Mouse (Mus musculus): ENCODE measurements at regions not wholly inside any gene's neighbourhood (a gene's known extent, or its start where the extent isn't known, plus 50 kb on each side); places are given as distances from the start of the nearest gene placed in this dataset.
A peak's percentile ranks its signal among the peaks of the same experiment; 100 is the strongest.

DNA sequence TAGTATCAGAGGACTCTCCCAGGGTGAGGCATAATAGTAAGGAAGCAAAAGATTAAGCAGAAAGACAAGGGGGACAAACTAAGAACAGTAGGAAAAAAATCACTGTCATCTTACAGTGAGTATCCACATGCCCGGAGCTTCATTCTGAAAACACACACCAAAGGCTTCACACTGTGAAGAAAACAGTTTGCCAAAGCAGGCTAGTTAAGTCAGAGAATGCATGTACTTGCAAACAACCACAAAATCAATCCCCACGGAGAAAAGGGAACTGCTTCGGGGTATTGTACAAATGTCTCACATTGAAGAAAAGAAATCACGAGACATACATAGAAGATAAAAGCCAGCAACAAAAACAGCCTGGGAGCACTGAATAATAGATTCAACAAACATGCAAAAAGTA, 903.9 kb downstream of the Stpg2 start:
- Histone ChIP-seq H3K27ac (replicated peaks; ENCODE audit: low read depth, low read length) (no peak overlapping the region), H3K4me1 (ENCODE audit: control insufficient read depth, insufficient read depth, low read length) (no peaks in the 10 kb centered on the region), H3K4me3 (ENCODE audit: low read depth, low read length) (no peak overlapping the region), H3K27me3 (replicated peaks; ENCODE audit: control insufficient read depth, insufficient read depth, low read length) (no peaks in the 10 kb centered on the region), H3K9me3 (ENCODE audit: control insufficient read depth, low read length) (no peaks in the 10 kb centered on the region), H3K9ac (ENCODE audit: low read depth, low read length) (no peak overlapping the region), H3K4me2 (ENCODE audit: low read depth, low read length) (no peak overlapping the region), H3K36me3 (ENCODE audit: control insufficient read depth, insufficient read depth, low read length) (no peaks in the 10 kb centered on the region)
- ATAC-seq (ENCODE audit: low read depth) (no peak), DNase-seq (ENCODE audit: low spot score) (no peak)
- WGBS, result 52% methylated on average over 4 of the region's 4 CpGs

DNA sequence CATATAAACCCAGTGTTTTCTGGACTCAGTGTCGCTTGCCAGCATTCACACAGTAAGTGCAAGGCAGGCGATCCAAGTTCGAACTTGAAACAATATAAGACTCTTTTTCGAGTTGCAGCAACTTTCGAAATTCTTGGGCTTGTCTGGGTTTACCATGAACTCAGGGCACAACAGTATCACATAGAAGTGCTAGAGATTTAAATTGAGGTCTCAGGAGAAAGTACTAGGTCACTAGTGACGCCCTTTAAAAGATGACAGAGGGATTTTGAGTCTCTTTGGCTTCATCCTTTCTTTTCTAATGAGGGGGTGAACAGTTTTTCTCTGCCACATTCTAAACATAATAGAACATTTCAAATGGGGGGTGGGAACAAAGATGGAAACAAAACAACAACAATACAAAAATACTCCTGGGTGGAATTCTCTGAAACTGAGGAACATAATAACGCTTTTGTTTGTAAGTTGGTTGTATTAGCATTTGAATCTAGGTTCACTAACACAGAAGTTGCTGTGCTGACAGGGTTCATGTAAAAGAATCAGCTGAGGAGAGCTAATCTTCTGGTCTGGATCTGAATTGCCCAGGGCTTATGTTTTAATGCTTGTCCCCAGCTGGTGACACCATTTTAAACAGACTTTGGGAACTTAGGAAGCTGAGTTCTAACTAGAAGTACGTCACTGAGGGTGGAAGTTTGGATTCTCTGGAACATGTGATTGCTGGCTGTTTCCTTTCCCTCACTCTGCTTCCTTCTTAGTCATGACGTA, 906.1 kb downstream of the Stpg2 start:
- whole genome bisulfite sequencing, result 81% methylated on average over 9 of the region's 9 CpGs
- Histone ChIP-seq H3K9ac (ENCODE audit: low read depth, low read length) (no peak overlapping the region), H3K9me3 (ENCODE audit: control insufficient read depth, low read length) (no peaks in the 10 kb centered on the region), H3K36me3 (ENCODE audit: control insufficient read depth, insufficient read depth, low read length) (no peaks in the 10 kb centered on the region), H3K4me2 (ENCODE audit: low read depth, low read length) (no peak overlapping the region), H3K27me3 (replicated peaks; ENCODE audit: control insufficient read depth, insufficient read depth, low read length) (no peaks in the 10 kb centered on the region), H3K27ac (replicated peaks; ENCODE audit: low read depth, low read length) (no peak overlapping the region), H3K4me1 (ENCODE audit: control insufficient read depth, insufficient read depth, low read length) (no peaks in the 10 kb centered on the region), H3K4me3 (ENCODE audit: low read depth, low read length) (no peak overlapping the region)
- DNase-seq (ENCODE audit: low spot score) (no peak), ATAC-seq (ENCODE audit: low read depth) (no peak)

DNA sequence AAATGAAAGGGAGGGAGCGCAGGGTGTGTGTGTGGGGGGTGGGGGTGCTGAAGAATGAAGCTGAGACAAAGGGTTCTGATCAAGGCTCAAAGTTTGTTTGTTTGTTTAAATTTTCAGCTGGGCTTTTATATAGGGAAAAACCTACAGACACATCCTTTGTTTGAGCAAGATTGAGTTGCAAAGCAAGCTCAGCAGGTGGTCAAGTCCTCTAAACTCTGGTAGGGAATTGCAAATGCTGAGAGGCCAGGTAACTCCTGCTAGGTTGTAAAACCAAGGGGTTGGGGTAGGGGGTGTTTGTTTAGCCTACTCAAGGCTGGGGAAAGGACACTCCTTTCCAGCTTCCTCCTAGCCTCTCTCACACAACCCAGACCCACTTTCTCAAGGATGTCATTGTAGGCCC, 909.6 kb downstream of the Stpg2 start:
- no peaks in the 10 kb centered on the region for H3K36me3 ChIP-seq (ENCODE audit: control insufficient read depth, insufficient read depth, low read length)
- WGBS, result 77% methylated on average over 1 of the region's 1 CpGs
- no peak overlapping the region for H3K4me2 ChIP-seq (ENCODE audit: low read depth, low read length)
- DNase-seq (ENCODE audit: low spot score) (no peak), ATAC-seq (ENCODE audit: low read depth) (no peak)
- no peak overlapping the region for H3K4me3 ChIP-seq (ENCODE audit: low read depth, low read length)
- H3K9ac ChIP-seq (ENCODE audit: low read depth, low read length), result no peak overlapping the region
- no peaks in the 10 kb centered on the region for H3K4me1 ChIP-seq (ENCODE audit: control insufficient read depth, insufficient read depth, low read length)
- no peak overlapping the region for H3K27ac ChIP-seq (replicated peaks; ENCODE audit: low read depth, low read length)
- H3K27me3 ChIP-seq (replicated peaks; ENCODE audit: control insufficient read depth, insufficient read depth, low read length), result no peaks in the 10 kb centered on the region
- no peaks in the 10 kb centered on the region for H3K9me3 ChIP-seq (ENCODE audit: control insufficient read depth, low read length)

DNA sequence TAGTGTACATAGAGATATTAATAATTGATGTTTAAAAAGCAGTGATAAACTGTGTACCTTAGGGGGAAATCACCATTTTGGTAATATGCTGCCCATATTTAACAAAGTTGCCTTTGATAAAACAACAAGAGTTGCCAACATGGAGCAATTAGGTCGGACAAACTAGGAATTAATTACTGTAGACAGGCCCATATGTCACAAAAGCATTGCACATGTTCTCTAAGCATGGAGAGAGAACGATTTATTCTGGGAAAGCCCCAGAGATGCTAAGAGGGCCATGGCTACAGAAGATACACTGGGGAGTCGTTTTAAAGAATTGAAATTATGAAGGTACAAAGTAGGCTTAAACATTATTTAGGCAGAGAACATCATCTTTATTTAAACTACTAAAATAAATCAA, 921.8 kb downstream of the Stpg2 start:
- ATAC-seq (ENCODE audit: low read depth) (no peak), DNase-seq (ENCODE audit: low spot score) (no peak)
- Histone ChIP-seq H3K27ac (replicated peaks; ENCODE audit: low read depth, low read length) (no peak overlapping the region), H3K4me2 (ENCODE audit: low read depth, low read length) (no peak overlapping the region), H3K4me1 (ENCODE audit: control insufficient read depth, insufficient read depth, low read length) (0 out of 2 replicates have a peak, but pooled peaks cover 6% of the 10 kb centered on the region), H3K36me3 (ENCODE audit: control insufficient read depth, insufficient read depth, low read length) (no peaks in the 10 kb centered on the region), H3K9me3 (ENCODE audit: control insufficient read depth, low read length) (no peaks in the 10 kb centered on the region), H3K9ac (ENCODE audit: low read depth, low read length) (no peak overlapping the region), H3K4me3 (ENCODE audit: low read depth, low read length) (no peak overlapping the region), H3K27me3 (replicated peaks; ENCODE audit: control insufficient read depth, insufficient read depth, low read length) (no peaks in the 10 kb centered on the region)
- 56% methylated on average over 3 of the region's 3 CpGs for WGBS

DNA sequence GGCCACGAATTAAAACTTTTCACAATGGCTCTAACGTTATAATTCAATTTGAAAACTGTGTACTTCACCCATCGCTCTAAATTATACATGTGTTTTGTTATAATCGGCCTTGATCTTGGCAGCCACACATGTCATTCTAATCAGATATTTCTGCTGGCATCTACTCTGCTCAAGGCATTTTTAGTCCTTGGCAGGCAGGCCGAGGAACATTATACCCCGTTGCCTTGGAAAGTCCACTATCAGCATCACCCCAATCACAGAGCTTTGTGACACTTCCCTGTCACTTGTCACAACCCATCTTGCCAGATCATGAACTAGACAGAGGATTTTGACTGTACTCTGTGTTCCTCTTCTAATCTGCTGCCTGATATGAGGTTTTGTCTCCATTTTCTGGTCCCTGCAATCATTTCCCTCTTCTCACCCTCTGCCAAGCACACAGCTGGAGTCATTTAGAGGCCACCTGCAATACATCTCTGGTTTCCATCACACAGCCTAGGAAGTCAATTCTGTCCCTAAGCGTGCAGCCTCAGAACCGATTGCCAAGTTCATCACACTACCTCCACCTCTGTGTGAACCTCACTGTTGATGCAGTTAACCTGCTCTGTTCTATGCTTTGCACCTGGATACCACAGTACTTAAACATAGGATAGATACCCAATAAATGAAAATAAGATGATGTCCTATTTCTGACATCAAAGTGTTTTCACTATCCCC, 923.7 kb downstream of the Stpg2 start:
- Histone ChIP-seq H3K27me3 (replicated peaks; ENCODE audit: control insufficient read depth, insufficient read depth, low read length) (no peaks in the 10 kb centered on the region), H3K4me1 (ENCODE audit: control insufficient read depth, insufficient read depth, low read length) (0 out of 2 replicates have a peak, but pooled peaks cover 6% of the 10 kb centered on the region), H3K4me3 (ENCODE audit: low read depth, low read length) (no peak overlapping the region), H3K9ac (ENCODE audit: low read depth, low read length) (no peak overlapping the region), H3K27ac (replicated peaks; ENCODE audit: low read depth, low read length) (no peak overlapping the region), H3K4me2 (ENCODE audit: low read depth, low read length) (no peak overlapping the region), H3K9me3 (ENCODE audit: control insufficient read depth, low read length) (no peaks in the 10 kb centered on the region), H3K36me3 (ENCODE audit: control insufficient read depth, insufficient read depth, low read length) (no peaks in the 10 kb centered on the region)
- WGBS, result 41% methylated on average over 8 of the region's 8 CpGs
- peak; percentile 59 for DNase-seq (ENCODE audit: low spot score)
- peak; percentile 68; the same call in 1 of the 2 replicates for ATAC-seq (ENCODE audit: low read depth)

DNA sequence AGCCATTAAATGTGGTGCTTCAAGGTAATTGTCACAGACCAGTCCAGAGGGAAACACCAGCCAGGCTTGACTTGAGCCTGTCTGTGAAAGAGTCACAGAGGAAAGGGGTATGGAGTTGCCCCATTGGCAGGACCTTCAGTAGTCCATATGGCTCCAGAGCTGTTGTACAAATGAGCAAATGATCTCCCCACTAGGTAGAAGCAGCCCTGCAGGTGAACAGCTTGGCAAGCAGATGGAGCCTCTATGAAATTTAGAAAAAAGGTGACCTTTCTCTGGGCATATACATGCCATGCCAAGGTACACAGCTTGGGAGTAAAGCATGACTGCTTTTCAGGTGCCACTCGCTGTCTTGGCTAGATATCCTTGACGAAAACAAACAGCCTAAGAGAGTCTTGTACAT, 938.4 kb downstream of the Stpg2 start:
- H3K4me2 ChIP-seq (ENCODE audit: low read depth, low read length), result no peak overlapping the region
- 93% methylated on average over 2 of the region's 2 CpGs for WGBS
- DNase-seq (ENCODE audit: low spot score), result no peak
- ATAC-seq (ENCODE audit: low read depth), result no peak
- H3K9me3 ChIP-seq (ENCODE audit: control insufficient read depth, low read length), result no peaks in the 10 kb centered on the region
- no peak overlapping the region for H3K9ac ChIP-seq (ENCODE audit: low read depth, low read length)
- no peaks in the 10 kb centered on the region for H3K36me3 ChIP-seq (ENCODE audit: control insufficient read depth, insufficient read depth, low read length)
- H3K4me1 ChIP-seq (ENCODE audit: control insufficient read depth, insufficient read depth, low read length), result no peaks in the 10 kb centered on the region
- no peaks in the 10 kb centered on the region for H3K27me3 ChIP-seq (replicated peaks; ENCODE audit: control insufficient read depth, insufficient read depth, low read length)
- H3K27ac ChIP-seq (replicated peaks; ENCODE audit: low read depth, low read length), result no peak overlapping the region
- no peak overlapping the region for H3K4me3 ChIP-seq (ENCODE audit: low read depth, low read length)

DNA sequence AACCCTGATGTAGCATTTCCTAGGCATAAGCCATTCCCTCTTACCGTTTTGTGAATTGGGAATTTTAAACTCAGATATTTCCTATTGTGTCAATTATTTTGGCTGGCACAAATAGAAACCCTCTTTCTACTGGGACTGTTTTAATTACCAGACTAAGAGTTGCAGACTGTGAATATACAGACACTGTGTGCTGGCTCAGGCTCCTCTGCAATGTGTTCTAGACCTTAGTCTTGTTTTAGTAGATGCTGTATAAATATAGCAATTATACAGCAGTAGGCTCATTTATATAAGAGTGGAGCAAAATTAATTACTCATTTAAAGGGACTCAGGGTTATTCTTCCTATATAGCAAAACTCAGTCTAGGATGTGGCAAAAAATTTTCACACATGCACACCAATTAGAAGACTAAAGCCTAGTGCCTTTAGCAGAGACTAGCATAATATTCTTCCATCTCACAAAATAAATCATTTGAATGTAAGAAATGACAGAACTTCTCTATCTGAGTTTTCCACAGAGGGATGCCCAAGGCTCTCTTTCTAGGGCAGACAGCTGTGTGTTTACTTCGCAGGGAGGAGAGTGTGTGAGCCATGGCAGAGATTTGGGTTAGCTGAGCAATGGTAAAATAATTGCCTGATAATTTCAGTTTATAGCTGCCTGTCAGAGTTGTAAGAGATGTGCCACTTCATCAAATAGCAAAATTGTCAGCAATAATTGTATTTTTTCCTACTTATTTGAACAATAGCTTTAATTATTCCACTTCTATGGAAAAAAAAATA, 941.9 kb downstream of the Stpg2 start:
- Histone ChIP-seq H3K36me3 (ENCODE audit: control insufficient read depth, insufficient read depth, low read length) (no peaks in the 10 kb centered on the region), H3K27me3 (replicated peaks; ENCODE audit: control insufficient read depth, insufficient read depth, low read length) (no peaks in the 10 kb centered on the region), H3K9me3 (ENCODE audit: control insufficient read depth, low read length) (no peaks in the 10 kb centered on the region), H3K4me3 (ENCODE audit: low read depth, low read length) (no peak overlapping the region), H3K9ac (ENCODE audit: low read depth, low read length) (no peak overlapping the region), H3K4me2 (ENCODE audit: low read depth, low read length) (no peak overlapping the region), H3K4me1 (ENCODE audit: control insufficient read depth, insufficient read depth, low read length) (no peaks in the 10 kb centered on the region), H3K27ac (replicated peaks; ENCODE audit: low read depth, low read length) (no peak overlapping the region)
- WGBS, result 78% methylated on average over 2 of the region's 2 CpGs
- no peak for ATAC-seq (ENCODE audit: low read depth)
- no peak for DNase-seq (ENCODE audit: low spot score)

DNA sequence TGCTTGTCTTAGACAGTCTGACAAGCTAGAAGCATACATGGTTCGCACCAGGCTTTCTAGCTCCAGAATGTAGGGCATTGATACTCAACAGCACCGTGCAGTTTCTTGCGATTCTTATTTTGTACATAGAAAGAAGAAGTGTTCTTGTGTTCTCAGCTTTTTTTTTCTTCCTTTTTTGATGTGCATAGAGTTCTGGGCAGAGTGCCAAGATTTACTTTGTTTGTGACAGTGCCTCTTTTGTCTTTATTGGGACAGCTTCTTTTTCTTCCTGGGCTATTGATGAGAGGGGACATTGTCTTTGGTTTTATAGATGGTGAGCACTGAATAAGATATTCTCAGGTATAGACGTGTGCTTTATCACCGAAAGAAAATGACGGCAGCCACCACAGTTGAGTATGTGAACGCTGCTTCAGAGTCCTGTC, 945.0 kb downstream of the Stpg2 start:
- 64% methylated on average over 7 of the region's 7 CpGs for WGBS
- Histone ChIP-seq H3K36me3 (ENCODE audit: control insufficient read depth, insufficient read depth, low read length) (no peaks in the 10 kb centered on the region), H3K4me3 (ENCODE audit: low read depth, low read length) (no peak overlapping the region), H3K27me3 (replicated peaks; ENCODE audit: control insufficient read depth, insufficient read depth, low read length) (no peaks in the 10 kb centered on the region), H3K9me3 (ENCODE audit: control insufficient read depth, low read length) (no peaks in the 10 kb centered on the region), H3K4me2 (ENCODE audit: low read depth, low read length) (no peak overlapping the region), H3K4me1 (ENCODE audit: control insufficient read depth, insufficient read depth, low read length) (no peaks in the 10 kb centered on the region), H3K9ac (ENCODE audit: low read depth, low read length) (no peak overlapping the region), H3K27ac (replicated peaks; ENCODE audit: low read depth, low read length) (no peak overlapping the region)
- ATAC-seq (ENCODE audit: low read depth) (no peak), DNase-seq (ENCODE audit: low spot score) (peak; percentile 38)

All from embryonic facial prominence, embryonic 14.5 days (tissue).